Mouse (Mus musculus) intestine, embryonic 14.5 days (tissue): ENCODE measurements at regions not wholly inside any gene's neighbourhood (a gene's known extent, or its start where the extent isn't known, plus 50 kb on each side); places are given as distances from the start of the nearest gene placed in this dataset.
"Not testable (repeated sequence)": the region's sequence is repeated elsewhere in the genome, so short reads cannot be mapped to it uniquely, and the experiment has no call there.

Experiments
- ATAC-seq: fragments of 200-750 bp; cut with Nextera tagmentation; replicated peaks from 2 replicates; pipeline ENCODE4 v1.8.0; 2017; ENCODE audit warnings: low read depth, moderate number of reproducible peaks, moderate TSS enrichment, moderate library complexity; ENCODE audit not compliant: low FRiP score, low TSS enrichment
- DNase-seq: peaks from one replicate; pipeline ENCODE4 v3.0.0-alpha.2; 2018; ENCODE audit warnings: low spot score
- H3K27ac ChIP-seq: fragments of 300-500 bp; sonication (generic); 2 replicates; pipeline ENCODE4 v1.5.1; 2014; ENCODE audit warnings: low read depth, mild to moderate bottlenecking, control low read depth
- H3K27me3 ChIP-seq: fragments of 300-500 bp; sonication (generic); replicated peaks from 2 replicates; pipeline ENCODE4 v1.6.1; 2014; ENCODE audit warnings: low read length, control low read depth; ENCODE audit not compliant: control insufficient read depth, insufficient read depth
- H3K36me3 ChIP-seq: fragments of 300-500 bp; sonication (generic); 2 replicates; pipeline ENCODE4 v1.6.1; 2014; ENCODE audit warnings: low read length, control low read depth; ENCODE audit not compliant: control insufficient read depth, insufficient read depth
- H3K4me1 ChIP-seq: fragments of 300-500 bp; sonication (generic); replicated peaks from 2 replicates; pipeline ENCODE4 v1.6.1; 2014; ENCODE audit warnings: low read length, control low read depth, mixed read lengths; ENCODE audit not compliant: control insufficient read depth, insufficient read depth
- H3K4me2 ChIP-seq: fragments of 300-500 bp; sonication (generic); 2 replicates; pipeline ENCODE4 v1.6.1; 2014; ENCODE audit warnings: low read length
- H3K4me3 ChIP-seq: fragments of 300-500 bp; sonication (generic); 2 replicates; pipeline ENCODE4 v1.5.1; 2014; ENCODE audit warnings: low read depth, low read length, control low read depth, mixed read lengths
- H3K9ac ChIP-seq: fragments of 300-500 bp; sonication (generic); 2 replicates; pipeline ENCODE4 v1.6.1; 2014; ENCODE audit warnings: mild to moderate bottlenecking, low read length
- H3K9me3 ChIP-seq: fragments of 300-500 bp; sonication (generic); 2 replicates; pipeline ENCODE4 v1.6.1; 2016; ENCODE audit warnings: low read length, control low read depth; ENCODE audit not compliant: control insufficient read depth
- WGBS: fragments of 180-500 bp; shearing (Covaris S2); extraction: QIAGEN DNeasy Blood & Tissue Kit; methylation state at CpG from one replicate; pipeline ENCODE4 v1.1.7; 2014; 5-methylcytosine and 5-hydroxymethylcytosine counted together

GRCm38 (mm10) chr13:70243598-70244157 lies 393.8 kb downstream of the Ice1 start:
- H3K27ac ChIP-seq: no peak overlapping the region
- DNase-seq (no peak), ATAC-seq (no peak)
- no peak overlapping the region for H3K4me2 ChIP-seq
- WGBS: 90% methylated on average over 4 of the region's 4 CpGs
- no peak overlapping the region for H3K4me3 ChIP-seq
- H3K9me3 ChIP-seq: no peaks in the 10 kb centered on the region
- no peaks in the 10 kb centered on the region for H3K4me1 ChIP-seq
- no peaks in the 10 kb centered on the region for H3K36me3 ChIP-seq
- no peak overlapping the region for H3K9ac ChIP-seq
- H3K27me3 ChIP-seq: no peaks in the 10 kb centered on the region

- Histone ChIP-seq H3K27ac (no peak overlapping the region), H3K27me3 (no peaks in the 10 kb centered on the region), H3K4me3 (no peak overlapping the region), H3K4me2 (no peak overlapping the region), H3K9ac (no peak overlapping the region), H3K4me1 (no peaks in the 10 kb centered on the region), H3K36me3 (no peaks in the 10 kb centered on the region), H3K9me3 (no peaks in the 10 kb centered on the region)
- WGBS: 28% methylated on average over 12 of the region's 12 CpGs
- no peak for ATAC-seq
- no peak for DNase-seq
These were observed 377.4 kb downstream of the Ice1 start for GRCm38 (mm10) chr13:70260003-70260496.

GRCm38 (mm10) chr13:70263654-70264053 lies 373.8 kb downstream of the Ice1 start:
- DNase-seq (no peak), ATAC-seq (no peak)
- Histone ChIP-seq H3K4me3 (no peak overlapping the region), H3K9ac (no peak overlapping the region), H3K9me3 (no peaks in the 10 kb centered on the region), H3K27me3 (no peaks in the 10 kb centered on the region), H3K27ac (no peak overlapping the region), H3K4me2 (no peak overlapping the region), H3K4me1 (no peaks in the 10 kb centered on the region), H3K36me3 (no peaks in the 10 kb centered on the region)
- WGBS: 82% methylated on average over 3 of the region's 3 CpGs

GRCm38 (mm10) chr13:70276884-70277378 lies 360.5 kb downstream of the Ice1 start:
- not testable (repeated sequence) for H3K9ac ChIP-seq, H3K9me3 ChIP-seq, H3K4me3 ChIP-seq, H3K36me3 ChIP-seq, H3K4me2 ChIP-seq, DNase-seq, H3K4me1 ChIP-seq, ATAC-seq, H3K27ac ChIP-seq, H3K27me3 ChIP-seq
- WGBS: 77% methylated on average over 10 of the region's 10 CpGs

- Histone ChIP-seq H3K9ac (no peak overlapping the region), H3K9me3 (no peaks in the 10 kb centered on the region), H3K4me3 (no peak overlapping the region), H3K27ac (no peak overlapping the region), H3K4me2 (no peak overlapping the region), H3K36me3 (no peaks in the 10 kb centered on the region), H3K4me1 (peaks cover 8% of the 10 kb centered on the region; the same call in 1 of the 2 replicates), H3K27me3 (no peaks in the 10 kb centered on the region)
- no peak for ATAC-seq
- no peak for DNase-seq
- WGBS: 67% methylated on average over 13 of the region's 13 CpGs
These were observed 359.5 kb downstream of the Ice1 start for GRCm38 (mm10) chr13:70277667-70278591.

GRCm38 (mm10) chr13:70281051-70281847 lies 356.2 kb downstream of the Ice1 start:
- no peak for DNase-seq
- no peak overlapping the region for H3K9ac ChIP-seq
- H3K9me3 ChIP-seq: no peaks in the 10 kb centered on the region
- 60% methylated on average over 7 of the region's 7 CpGs for WGBS
- ATAC-seq: no peak
- H3K4me3 ChIP-seq: no peak overlapping the region
- no peaks in the 10 kb centered on the region for H3K27me3 ChIP-seq
- no peak overlapping the region for H3K27ac ChIP-seq
- H3K36me3 ChIP-seq: no peaks in the 10 kb centered on the region
- H3K4me2 ChIP-seq: no peak overlapping the region
- peaks cover 8% of the 10 kb centered on the region; the same call in 1 of the 2 replicates for H3K4me1 ChIP-seq

- DNase-seq: no peak
- no peak overlapping the region for H3K4me3 ChIP-seq
- no peak overlapping the region for H3K27ac ChIP-seq
- no peak for ATAC-seq
- no peaks in the 10 kb centered on the region for H3K9me3 ChIP-seq
- WGBS: 14% methylated on average over 4 of the region's 4 CpGs
- no peaks in the 10 kb centered on the region for H3K36me3 ChIP-seq
- no peaks in the 10 kb centered on the region for H3K27me3 ChIP-seq
- H3K4me2 ChIP-seq: no peak overlapping the region
- H3K9ac ChIP-seq: no peak overlapping the region
- peaks cover 8% of the 10 kb centered on the region; the same call in 1 of the 2 replicates for H3K4me1 ChIP-seq
These were observed 354.7 kb downstream of the Ice1 start for GRCm38 (mm10) chr13:70282731-70283130.

GRCm38 (mm10) chr13:70283231-70283630 lies 354.2 kb downstream of the Ice1 start:
- no peak overlapping the region for H3K27ac ChIP-seq
- no peak for ATAC-seq
- no peak for DNase-seq
- no peak overlapping the region for H3K4me3 ChIP-seq
- H3K9ac ChIP-seq: no peak overlapping the region
- no peaks in the 10 kb centered on the region for H3K9me3 ChIP-seq
- no peak overlapping the region for H3K4me2 ChIP-seq
- H3K36me3 ChIP-seq: no peaks in the 10 kb centered on the region
- peaks cover 8% of the 10 kb centered on the region; the same call in 1 of the 2 replicates for H3K4me1 ChIP-seq
- H3K27me3 ChIP-seq: no peaks in the 10 kb centered on the region
- WGBS: 50% methylated on average over 5 of the region's 5 CpGs
